Mouse (Mus musculus) CH12.LX (cell line): Measurements from ENCODE around the gene Ube2n. TPM values are rescaled to one million over a fixed set of nuclear protein-coding genes. Genes with fewer than 3 reads are reported as not detected.

Experiments
- DNase-seq: peaks from one replicate; pipeline ENCODE4 v3.0.0-alpha.2; 2013; ENCODE audit errors: extremely low read depth
- H3K27ac ChIP-seq: 2 replicates; pipeline ENCODE4 v1.5.1; 2012; ENCODE audit warnings: low read depth, mild to moderate bottlenecking, control low read depth, moderate library complexity; ENCODE audit not compliant: insufficient read depth
- H3K27me3 ChIP-seq: replicated peaks from 2 replicates; pipeline ENCODE3; 2012; ENCODE audit warnings: inconsistent platforms
- H3K36me3 ChIP-seq, 2 experiments: replicated peaks in 1 of 2; 2 replicates each; pipeline versions ENCODE3 to v1.6.1; 2012; ENCODE audit warnings: inconsistent platforms in 1 of 2, low read length in 1 of 2, mild to moderate bottlenecking in 1 of 2, mixed read lengths in 1 of 2, moderate library complexity in 1 of 2; ENCODE audit not compliant: control insufficient read depth in 1 of 2, insufficient read depth in 1 of 2
- H3K4me1 ChIP-seq, 2 experiments: 2 replicates each; pipeline ENCODE4 v1.6.1; 2012; ENCODE audit warnings: inconsistent platforms in 1 of 2, moderate library complexity in 1 of 2; ENCODE audit not compliant: insufficient read depth in 2 of 2, control insufficient read depth in 1 of 2
- H3K4me2 ChIP-seq: 2 replicates; pipeline ENCODE4 v1.6.1; 2012; ENCODE audit warnings: low read depth, mild to moderate bottlenecking, control low read depth; ENCODE audit not compliant: poor library complexity, insufficient read depth, severe bottlenecking
- H3K4me3 ChIP-seq, 3 experiments: fragments of 150-350 bp in 1 of 3; sonication (generic) in 1 of 3; replicated peaks in 1 of 3; 2 replicates each; pipeline versions ENCODE3 to v1.5.1; 2011 to 2012; ENCODE audit warnings: low read depth in 2 of 3, low read length in 2 of 3, mild to moderate bottlenecking in 2 of 3, moderate library complexity in 2 of 3, control low read depth in 1 of 3, improper control_type of control experiment in 1 of 3, inconsistent platforms in 1 of 3, mixed read lengths in 1 of 3; ENCODE audit not compliant: poor library complexity in 1 of 3
- H3K79me2 ChIP-seq: replicated peaks from 2 replicates; pipeline ENCODE4 v1.6.1; 2012; ENCODE audit warnings: mild to moderate bottlenecking, moderate library complexity; ENCODE audit not compliant: control insufficient read depth, poor library complexity, insufficient read depth, severe bottlenecking; ENCODE audit errors: extremely low read depth
- H3K9ac ChIP-seq: 2 replicates; pipeline ENCODE4 v1.6.1; 2012; ENCODE audit warnings: low read depth, mild to moderate bottlenecking, control low read depth, moderate library complexity; ENCODE audit not compliant: insufficient read depth
- H3K9me3 ChIP-seq: replicated peaks from 2 replicates; pipeline ENCODE3; 2012; ENCODE audit warnings: low read length, inconsistent platforms, mixed read lengths
- BHLHE40 ChIP-seq: IDR thresholded peaks from 2 replicates; pipeline ENCODE4 v1.6.1; 2011; ENCODE audit warnings: mild to moderate bottlenecking, low read depth, low read length, improper control_type of control experiment
- CHD1 ChIP-seq: IDR thresholded peaks from 2 replicates; pipeline ENCODE4 v1.6.1; 2012; ENCODE audit warnings: low read depth, low read length, improper control_type of control experiment, inconsistent platforms
- CHD2 ChIP-seq: IDR thresholded peaks from 2 replicates; pipeline ENCODE4 v1.6.1; 2011; ENCODE audit warnings: low read length, improper control_type of control experiment
- ELF1 ChIP-seq: IDR thresholded peaks from 2 replicates; pipeline ENCODE4 v1.6.1; 2014; ENCODE audit warnings: low read depth, mild to moderate bottlenecking, inconsistent platforms, low read length, improper control_type of control experiment
- EP300 ChIP-seq: IDR thresholded peaks from 2 replicates; pipeline ENCODE4 v1.6.1; 2011; ENCODE audit warnings: low read length, improper control_type of control experiment
- ETS1 ChIP-seq: conservative IDR thresholded peaks from 2 replicates; pipeline ENCODE4 v1.6.1; 2012; ENCODE audit warnings: low read depth, mild to moderate bottlenecking, inconsistent platforms, low read length, improper control_type of control experiment, moderate library complexity
- GABPA ChIP-seq: IDR thresholded peaks from 2 replicates; pipeline ENCODE4 v1.6.1; 2012; ENCODE audit warnings: low read depth, low read length, improper control_type of control experiment, inconsistent platforms; ENCODE audit not compliant: insufficient replicate concordance
- HCFC1 ChIP-seq: IDR thresholded peaks from 2 replicates; pipeline ENCODE4 v1.6.1; 2012; ENCODE audit warnings: low read depth, mild to moderate bottlenecking, inconsistent platforms, low read length, improper control_type of control experiment
- IRF4 ChIP-seq: IDR thresholded peaks from 2 replicates; pipeline ENCODE4 v1.6.1; 2014; ENCODE audit warnings: low read depth, mild to moderate bottlenecking, inconsistent platforms, low read length, improper control_type of control experiment
- JUN ChIP-seq: IDR thresholded peaks from 2 replicates; pipeline ENCODE4 v1.6.1; 2011; ENCODE audit warnings: low read depth, mild to moderate bottlenecking, low read length, improper control_type of control experiment, moderate library complexity; ENCODE audit not compliant: insufficient read depth
- JUND ChIP-seq: conservative IDR thresholded peaks from 2 replicates; pipeline ENCODE4 v1.6.1; 2011; ENCODE audit warnings: low read depth, low read length, improper control_type of control experiment
- KAT2A ChIP-seq: IDR thresholded peaks from 2 replicates; pipeline ENCODE4 v1.6.1; 2012; ENCODE audit warnings: low read length, improper control_type of control experiment, inconsistent platforms; ENCODE audit not compliant: insufficient replicate concordance
- MAFK ChIP-seq: IDR thresholded peaks from 2 replicates; pipeline ENCODE4 v1.6.1; 2011; ENCODE audit warnings: low read length, improper control_type of control experiment; ENCODE audit not compliant: insufficient replicate concordance
- MAX ChIP-seq: IDR thresholded peaks from 2 replicates; pipeline ENCODE4 v1.6.1; 2011; ENCODE audit warnings: low read length, improper control_type of control experiment
- MAZ ChIP-seq: IDR thresholded peaks from 2 replicates; pipeline ENCODE4 v1.6.1; 2012; ENCODE audit warnings: low read depth, mild to moderate bottlenecking, inconsistent platforms, low read length, improper control_type of control experiment, moderate library complexity
- MXI1 ChIP-seq: IDR thresholded peaks from 2 replicates; pipeline ENCODE4 v1.6.1; 2011; ENCODE audit warnings: mild to moderate bottlenecking, low read depth, low read length, improper control_type of control experiment
- MYC ChIP-seq: IDR thresholded peaks from 2 replicates; pipeline ENCODE4 v1.6.1; 2011; ENCODE audit warnings: low read depth, mild to moderate bottlenecking, improper control_type of control experiment, low read length
- PAX5 ChIP-seq: IDR thresholded peaks from 2 replicates; pipeline ENCODE4 v1.6.1; 2012; ENCODE audit warnings: low read length, inconsistent platforms, mixed read lengths
- POLR2AphosphoS2 ChIP-seq: IDR thresholded peaks from 2 replicates; pipeline ENCODE4 v1.6.1; 2011; ENCODE audit warnings: low read depth, low read length, improper control_type of control experiment
- SIN3A ChIP-seq: IDR thresholded peaks from 2 replicates; pipeline ENCODE4 v1.6.1; 2012; ENCODE audit warnings: low read length, improper control_type of control experiment, inconsistent platforms
- SMC3 ChIP-seq: IDR thresholded peaks from 2 replicates; pipeline ENCODE4 v1.6.1; 2011; ENCODE audit warnings: low read depth, low read length, improper control_type of control experiment
- TBP ChIP-seq: conservative IDR thresholded peaks from 2 replicates; pipeline ENCODE4 v1.6.1; 2011; ENCODE audit warnings: low read depth, low read length, improper control_type of control experiment
- TCF12 ChIP-seq: IDR thresholded peaks from 2 replicates; pipeline ENCODE4 v1.6.1; 2014; ENCODE audit warnings: low read depth, mild to moderate bottlenecking, inconsistent platforms, low read length, improper control_type of control experiment
- UBTF ChIP-seq: IDR thresholded peaks from 2 replicates; pipeline ENCODE4 v1.6.1; 2012; ENCODE audit warnings: low read depth, mild to moderate bottlenecking, inconsistent platforms, low read length, improper control_type of control experiment, moderate library complexity
- USF1 ChIP-seq: IDR thresholded peaks from 2 replicates; pipeline ENCODE4 v1.6.1; 2014; ENCODE audit warnings: low read depth, mild to moderate bottlenecking, inconsistent platforms, low read length, improper control_type of control experiment
- USF2 ChIP-seq: conservative IDR thresholded peaks from 2 replicates; pipeline ENCODE4 v1.6.1; 2011; ENCODE audit warnings: low read depth, low read length, improper control_type of control experiment
- ZC3H11A ChIP-seq: IDR thresholded peaks from 2 replicates; pipeline ENCODE4 v1.6.1; 2012; ENCODE audit warnings: low read depth, mild to moderate bottlenecking, inconsistent platforms, low read length, improper control_type of control experiment
- ZKSCAN1 ChIP-seq: IDR thresholded peaks from 2 replicates; pipeline ENCODE4 v1.6.1; 2012; ENCODE audit warnings: low read depth, inconsistent platforms, low read length, improper control_type of control experiment, borderline replicate concordance
- ZMIZ1 ChIP-seq: IDR thresholded peaks from 2 replicates; pipeline ENCODE4 v1.6.1; 2012; ENCODE audit warnings: low read depth, mild to moderate bottlenecking, inconsistent platforms, low read length, improper control_type of control experiment
- dilution Hi-C: fragments of 300-500 bp; cut with MboI; formaldehyde crosslinking; loops from 2 replicates; pipeline ENCODE4 v1.14.3; 2020; ENCODE audit warnings: low sequenced_read_pairs; ENCODE audit not compliant: extremely low pct_unique_long_range_greater_than_20kb, extremely low pct_ligation_motif_present
- in situ Hi-C: fragments of 300-500 bp; cut with MboI; formaldehyde crosslinking; loops from 3 replicates; pipeline ENCODE4 v1.14.3; 2019; ENCODE audit warnings: low sequenced_read_pairs, low pct_ligation_motif_present, low pct_unique_long_range_greater_than_20kb, mixed read lengths
- polyA plus RNA-seq: library from polyadenylated mRNA; unstranded; fragments of >175 nt; gene quantifications from 2 replicates; pipeline ENCODE4 v1.2.1, GENCODE M21; 2012; ENCODE audit warnings: low read depth; ENCODE audit not compliant: insufficient read length
- total RNA-seq, 2 experiments: library from RNA; depleted of rRNA; stranded (reverse); fragments of 300-350 nt in 1 of 2; fragments of >200 nt in 1 of 2; gene quantifications; 2 replicates each; pipeline ENCODE4 v1.2.3; 2012 to 2014

Gene Ube2n
- total and polyA plus RNA-seq, 3 experiments: 71.9 to 265 (median 237) TPM

DNA sequence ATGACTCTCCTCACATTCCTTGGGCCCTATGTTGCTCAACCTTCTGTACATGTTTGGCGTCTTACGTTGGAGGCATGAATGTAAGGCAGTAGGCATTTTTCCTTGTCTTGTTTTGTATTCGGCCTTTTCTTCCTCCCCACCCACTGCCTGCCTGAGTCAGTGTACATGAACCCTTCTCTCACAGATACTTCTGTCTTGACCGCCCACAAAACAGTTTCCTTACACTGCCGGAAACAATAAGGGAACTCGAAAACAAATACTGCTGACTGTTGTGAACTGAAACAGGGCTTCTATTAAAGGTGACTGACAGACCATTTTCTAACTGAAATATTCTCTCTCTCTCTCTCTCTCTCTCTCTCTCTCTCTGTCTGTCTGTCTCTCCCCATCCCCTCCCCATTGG, 6.2 kb upstream of the Ube2n start:
- no peak for TF ChIP-seq KAT2A
- TF ChIP-seq CHD2: no peak
- no peak for TF ChIP-seq USF2
- peak; percentile 68 for TF ChIP-seq SIN3A
- TF ChIP-seq SMC3: no peak
- 0 out of 2 replicates have a peak, but pooled peaks have one; percentile 7 for TF ChIP-seq ELF1
- TF ChIP-seq JUN: no peak
- TF ChIP-seq UBTF: no peak
- no peak for TF ChIP-seq ETS1
- TF ChIP-seq TBP: no peak
- TF ChIP-seq MAX: no peak
- TF ChIP-seq USF1: no peak
- no peak for TF ChIP-seq MYC
- peak; percentile 8; the same call in 1 of the 2 replicates for TF ChIP-seq MXI1
- TF ChIP-seq PAX5: no peak
- TF ChIP-seq ZKSCAN1: no peak
- peak; percentile 70; the same call in 1 of the 2 replicates for TF ChIP-seq MAFK
- no peak for TF ChIP-seq GABPA
- no peak for TF ChIP-seq BHLHE40
- TF ChIP-seq ZMIZ1: no peak
- no peak for TF ChIP-seq JUND
- peak overlapping the region; percentile 71 for H3K9ac ChIP-seq
- H3K9me3 ChIP-seq: peaks cover 6% of the 10 kb centered on the region
- no peaks in the 10 kb centered on the region for H3K27me3 ChIP-seq
- peak overlapping the region; percentile 39; the same call in 1 of the 2 replicates for H3K27ac ChIP-seq
- in situ Hi-C loops (no loop called here), dilution Hi-C loops (no loop called here)
- DNase-seq: no peak
- H3K4me3 ChIP-seq: peak overlapping the region in 2 of 3 experiments; percentile 0 to 22
- H3K79me2 ChIP-seq: peaks cover 9% of the 10 kb centered on the region
- H3K4me1 ChIP-seq: peaks cover 6 to 34% of the 10 kb centered on the region in 2 experiments; a peak in 2 of 4 replicates
- peak overlapping the region; percentile 88 for H3K4me2 ChIP-seq
- peaks cover 0 to 2% of the 10 kb centered on the region in 2 experiments for H3K36me3 ChIP-seq

DNA sequence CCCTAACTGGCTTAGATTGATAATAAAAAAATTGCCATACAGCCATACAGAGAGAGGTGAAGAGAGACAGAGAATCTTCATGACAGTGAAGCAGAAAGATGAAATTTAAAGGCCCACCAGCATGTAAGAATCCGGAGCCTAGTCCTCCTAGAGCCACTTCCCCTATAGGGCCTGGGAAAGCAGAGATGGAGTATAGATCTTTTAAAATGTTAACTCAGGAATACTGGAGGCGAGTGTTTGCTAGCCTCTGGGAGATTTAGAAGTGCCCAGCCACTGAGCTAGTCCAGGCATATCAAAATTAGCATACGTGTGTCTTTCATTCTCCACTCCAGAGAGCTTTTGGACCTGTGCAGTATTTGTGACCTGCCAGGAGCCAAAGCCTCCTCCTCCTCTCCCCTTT, 5.7 kb upstream of the Ube2n start:
- Histone ChIP-seq H3K4me2 (peak overlapping the region; percentile 88), H3K27me3 (no peaks in the 10 kb centered on the region), H3K9me3 (peaks cover 6% of the 10 kb centered on the region), H3K79me2 (peaks cover 9% of the 10 kb centered on the region), H3K9ac (peak overlapping the region; percentile 71), H3K4me1 (peaks cover 8 to 38% of the 10 kb centered on the region in 2 experiments; a peak in 2 of 4 replicates), H3K27ac (peak overlapping the region; percentile 39), H3K36me3 (peaks cover 0 to 2% of the 10 kb centered on the region in 2 experiments), H3K4me3 (peak overlapping the region in 2 of 3 experiments; percentile 0 to 22)
- DNase-seq: no peak
- in situ Hi-C loops: no loop called here
- no peak for TF ChIP-seq JUN
- no peak for TF ChIP-seq EP300
- TF ChIP-seq MAZ: no peak
- TF ChIP-seq USF1: no peak
- no peak for TF ChIP-seq TBP
- TF ChIP-seq JUND: no peak
- TF ChIP-seq MXI1: 0 out of 2 replicates have a peak, but pooled peaks have one; percentile 7
- no peak for TF ChIP-seq POLR2AphosphoS2
- no peak for TF ChIP-seq IRF4
- TF ChIP-seq ETS1: no peak
- no peak for TF ChIP-seq HCFC1
- no peak for TF ChIP-seq ZMIZ1
- peak; percentile 68; the same call in 1 of the 2 replicates for TF ChIP-seq CHD1
- TF ChIP-seq MAX: no peak
- TF ChIP-seq PAX5: no peak
- no peak for TF ChIP-seq ELF1
- TF ChIP-seq ZC3H11A: no peak
- no peak for TF ChIP-seq SMC3
- peak; percentile 51; the same call in 1 of the 2 replicates for TF ChIP-seq SIN3A
- no peak for TF ChIP-seq TCF12
- no peak for TF ChIP-seq MAFK
- TF ChIP-seq GABPA: no peak
- TF ChIP-seq KAT2A: no peak
- dilution Hi-C loops: no loop called here
